Mouse (Mus musculus): ENCODE measurements around the gene Cacna2d3. TPM values are rescaled to one million over a fixed set of nuclear protein-coding genes. Genes with fewer than 3 reads are reported as not detected.
A peak's percentile ranks its signal among the peaks of the same experiment; 100 is the strongest.

Cacna2d3 gene
- polyA plus RNA-seq, 1 experiment from 2014 or later, result 0.06 TPM

DNA sequence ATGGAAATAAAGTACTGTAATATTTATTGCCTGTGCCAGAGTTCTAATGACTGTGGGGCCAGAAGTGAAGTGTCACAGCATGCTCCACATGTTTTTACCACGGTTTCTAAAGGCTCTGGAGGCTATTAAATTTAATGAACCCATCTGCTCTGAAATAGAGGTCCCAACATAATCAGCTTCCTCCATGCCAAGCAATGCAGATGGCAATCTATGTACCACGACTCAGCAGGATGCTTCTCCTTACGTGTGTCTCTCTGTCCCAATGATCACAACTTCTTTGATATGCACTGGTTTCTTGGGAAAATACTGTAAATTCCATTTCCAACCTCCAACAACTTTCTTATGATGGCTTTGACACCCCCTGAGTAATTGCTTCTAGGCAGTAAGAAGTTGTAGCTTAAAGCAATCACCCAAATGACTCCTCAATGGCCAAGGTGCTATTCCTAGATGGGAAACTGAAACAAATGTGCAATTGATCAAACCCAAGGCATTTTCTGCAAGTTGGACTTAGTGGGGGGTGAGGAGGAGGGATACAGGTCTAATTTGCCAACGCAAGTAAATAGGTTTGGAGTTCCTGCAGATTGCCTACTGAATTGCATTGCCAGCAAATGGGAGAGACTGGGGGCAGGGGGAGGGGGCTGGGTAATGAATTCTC is 557.5 kb downstream of the Cacna2d3 start:
- ChIA-PET CTCF (no interaction called here), POLR2A (no interaction called here)
- TF ChIP-seq CTCF (IDR thresholded peaks at IDR 0.05), result no peak
- DNase-seq (ENCODE audit: low read depth, low spot score) (no peak), ATAC-seq (no peak)
- in situ Hi-C loops (cut with MboI; ENCODE audit: low pct_unique_long_range_greater_than_20kb), result no loop called here
- H3K27me3 ChIP-seq, result peaks cover 2% of the 10 kb centered on the region

DNA sequence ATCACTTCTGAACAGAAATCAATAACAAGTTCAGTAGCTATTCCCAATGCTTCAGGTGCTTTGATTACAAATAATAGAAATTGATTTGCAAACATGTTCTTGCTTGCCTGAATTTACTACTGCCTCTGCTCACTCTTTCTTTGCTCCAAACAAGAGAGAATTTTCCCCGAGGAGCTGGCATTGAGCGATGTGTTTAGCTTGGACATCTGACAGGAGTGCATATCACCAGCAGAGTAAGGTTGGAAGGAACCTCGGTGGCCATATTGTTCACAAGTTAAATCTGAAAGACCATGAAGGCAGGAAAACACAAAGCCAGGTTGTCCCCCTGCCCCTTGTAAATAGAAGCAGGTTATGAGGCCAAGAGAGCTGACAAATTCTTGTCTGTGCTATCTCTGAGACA is 561.9 kb downstream of the Cacna2d3 start:
- ChIA-PET CTCF (interaction anchor here (1.0 kb wide), 1 partner anchor 12 kb away, joined by 4 read pairs; no protein-coding TSS in a partner anchor), POLR2A (no interaction called here)
- H3K27me3 ChIP-seq, result peaks cover 3% of the 10 kb centered on the region
- ATAC-seq (no peak), DNase-seq (ENCODE audit: low read depth, low spot score) (no peak)
- no peak for TF ChIP-seq CTCF (IDR thresholded peaks at IDR 0.05)
- in situ Hi-C loops (cut with MboI; ENCODE audit: low pct_unique_long_range_greater_than_20kb), result no loop called here

DNA sequence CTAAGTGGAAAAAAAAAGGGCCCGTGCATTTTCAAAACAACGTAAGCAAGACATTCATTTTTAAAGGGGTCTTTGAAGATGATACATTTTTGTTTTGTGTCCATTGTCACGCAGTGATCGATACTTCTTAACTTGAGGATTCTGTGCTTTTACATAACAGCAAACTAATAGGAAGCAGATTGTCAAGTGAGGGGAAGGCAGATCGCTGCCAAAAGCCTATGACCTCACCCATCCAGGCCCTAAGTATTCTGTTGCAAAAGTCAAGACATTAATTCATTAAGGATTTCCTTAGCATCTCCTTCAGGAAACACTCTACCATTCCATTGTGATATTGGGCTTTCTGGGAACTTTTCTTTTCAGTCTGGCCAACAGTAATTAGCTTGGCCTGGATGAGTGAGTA is 564.6 kb downstream of the Cacna2d3 start:
- ATAC-seq (no peak), DNase-seq (ENCODE audit: low read depth, low spot score) (no peak)
- H3K27me3 ChIP-seq, result peaks cover 7% of the 10 kb centered on the region
- ChIA-PET CTCF (no interaction called here), POLR2A (no interaction called here)
- TF ChIP-seq CTCF (IDR thresholded peaks at IDR 0.05), result no peak
- in situ Hi-C loops (cut with MboI; ENCODE audit: low pct_unique_long_range_greater_than_20kb), result no loop called here

- TF ChIP-seq CTCF (IDR thresholded peaks at IDR 0.05), result no peak
- CTCF ChIA-PET, result no interaction called here
- ATAC-seq, result no peak
- no peaks in the 10 kb centered on the region for H3K27me3 ChIP-seq
- POLR2A ChIA-PET, result no interaction called here
- in situ Hi-C loops (cut with MboI; ENCODE audit: low pct_unique_long_range_greater_than_20kb), result no loop called here
- no peak for DNase-seq (ENCODE audit: low read depth, low spot score)
Measured at GRCm38 (mm10) chr14:29144184-29144583, 577.5 kb downstream of the Cacna2d3 start.

DNA sequence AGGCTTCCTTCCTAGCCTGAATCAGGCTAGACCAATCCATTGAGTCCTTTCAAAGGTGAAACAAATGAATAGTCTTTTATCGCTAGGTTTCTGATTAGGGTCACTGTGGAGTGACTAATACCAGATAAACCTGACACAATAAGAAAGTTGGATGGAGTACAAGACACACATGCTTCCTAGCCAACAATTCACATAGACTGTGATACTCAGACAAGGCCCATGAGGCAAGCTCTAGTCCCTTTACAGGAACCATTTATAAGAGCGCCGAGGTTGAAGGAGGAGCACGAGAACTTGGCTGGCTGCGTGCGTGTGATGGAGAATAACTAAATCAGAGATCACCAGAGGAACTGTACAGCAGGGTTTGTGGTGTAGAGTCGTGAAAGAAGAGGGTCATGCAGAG is 584.0 kb downstream of the Cacna2d3 start:
- no peak for TF ChIP-seq CTCF (IDR thresholded peaks at IDR 0.05)
- no peak for DNase-seq (ENCODE audit: low read depth, low spot score)
- no peak for ATAC-seq
- in situ Hi-C loops (cut with MboI; ENCODE audit: low pct_unique_long_range_greater_than_20kb), result no loop called here
- CTCF ChIA-PET, result no interaction called here
- H3K27me3 ChIP-seq, result no peaks in the 10 kb centered on the region
- POLR2A ChIA-PET, result no interaction called here

DNA sequence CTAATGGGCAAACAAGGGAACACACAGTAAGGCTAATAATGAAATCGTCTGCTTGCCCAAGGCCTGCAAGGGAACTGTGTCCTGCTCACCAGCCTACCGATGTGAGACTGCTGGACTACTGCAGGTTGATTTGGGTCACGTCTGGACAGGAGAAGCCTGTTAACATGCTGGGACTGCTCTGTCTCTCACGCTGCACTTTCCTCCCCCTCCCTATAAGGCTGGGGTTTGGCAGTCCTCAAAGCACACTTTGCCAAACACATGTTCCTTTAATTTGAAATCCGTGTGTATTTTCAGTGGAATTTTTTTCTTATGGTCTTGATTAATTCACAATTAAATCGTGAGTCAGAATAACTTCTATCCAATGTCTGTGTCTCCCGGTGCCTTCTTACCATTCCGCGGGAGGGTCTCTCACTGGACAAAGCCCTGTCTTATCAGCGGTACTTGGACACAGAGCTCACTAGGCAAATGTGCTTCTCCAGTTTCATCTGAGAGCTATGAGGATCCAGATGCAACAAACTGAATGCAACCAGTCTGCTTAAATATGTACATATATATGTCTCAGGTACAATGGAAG is 584.6 kb downstream of the Cacna2d3 start:
- TF ChIP-seq CTCF (IDR thresholded peaks at IDR 0.05), result no peak
- ChIA-PET POLR2A (no interaction called here), CTCF (no interaction called here)
- DNase-seq (ENCODE audit: low read depth, low spot score), result no peak
- no peak for ATAC-seq
- no peaks in the 10 kb centered on the region for H3K27me3 ChIP-seq
- in situ Hi-C loops (cut with MboI; ENCODE audit: low pct_unique_long_range_greater_than_20kb), result no loop called here

DNA sequence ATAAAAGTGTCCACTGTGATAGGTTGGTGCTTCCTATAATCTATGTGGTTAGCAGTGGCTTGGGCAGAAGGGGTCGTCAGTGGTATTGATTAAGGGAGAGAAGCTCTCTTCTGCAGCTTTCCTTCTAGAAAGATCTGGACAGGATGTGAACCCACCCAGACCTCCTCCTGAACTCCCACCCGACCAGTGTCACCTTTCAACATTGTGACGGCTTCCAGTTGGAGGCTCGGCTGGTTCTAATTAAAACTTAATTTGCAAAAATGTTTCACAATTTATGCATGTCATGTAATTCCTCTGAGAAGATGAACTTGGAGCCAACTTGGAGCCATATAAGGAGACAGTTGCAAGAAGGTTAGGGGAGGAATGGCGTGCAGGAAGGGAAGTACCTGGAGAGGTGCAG is 586.8 kb downstream of the Cacna2d3 start:
- in situ Hi-C loops (cut with MboI; ENCODE audit: low pct_unique_long_range_greater_than_20kb), result no loop called here
- H3K27me3 ChIP-seq, result no peaks in the 10 kb centered on the region
- POLR2A ChIA-PET, result no interaction called here
- DNase-seq (ENCODE audit: low read depth, low spot score), result no peak
- ATAC-seq, result no peak
- no peak for TF ChIP-seq CTCF (IDR thresholded peaks at IDR 0.05)
- CTCF ChIA-PET, result no interaction called here

DNA sequence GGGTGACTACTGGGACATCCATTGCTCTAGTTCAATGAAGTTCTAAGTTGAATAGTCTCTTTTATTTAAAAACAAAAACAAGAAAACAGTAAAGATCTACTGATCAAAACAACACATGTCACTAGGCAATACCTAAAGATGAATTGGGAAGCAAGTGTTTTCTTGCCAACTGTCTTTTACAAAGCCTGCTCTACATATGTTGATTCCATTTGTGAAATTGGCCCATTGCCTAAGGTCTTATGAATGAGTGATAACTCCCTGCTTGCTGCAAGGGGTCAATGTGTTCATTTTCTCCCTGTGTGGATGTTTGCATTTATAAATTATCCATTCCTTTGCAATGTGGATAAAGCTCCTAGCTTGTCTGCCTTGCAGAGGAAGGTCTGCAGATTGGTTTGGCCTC is 591.2 kb downstream of the Cacna2d3 start:
- in situ Hi-C loops (cut with MboI; ENCODE audit: low pct_unique_long_range_greater_than_20kb), result no loop called here
- ChIA-PET POLR2A (no interaction called here), CTCF (no interaction called here)
- no peak for TF ChIP-seq CTCF (IDR thresholded peaks at IDR 0.05)
- DNase-seq (ENCODE audit: low read depth, low spot score), result no peak
- H3K27me3 ChIP-seq, result peaks cover 14% of the 10 kb centered on the region
- ATAC-seq, result no peak

- CTCF ChIA-PET, result no interaction called here
- ATAC-seq, result no peak
- TF ChIP-seq CTCF (IDR thresholded peaks at IDR 0.05), result peak; percentile 62
- in situ Hi-C loops (cut with MboI; ENCODE audit: low pct_unique_long_range_greater_than_20kb), result loop anchor here (10.0 to 25.0 kb wide), 2 partner anchors 321 to 813 kb away; no protein-coding TSS in a partner anchor
- POLR2A ChIA-PET, result no interaction called here
- peaks cover 19% of the 10 kb centered on the region for H3K27me3 ChIP-seq
- DNase-seq (ENCODE audit: low read depth, low spot score), result no peak
Measured at GRCm38 (mm10) chr14:29123886-29124285, 597.8 kb downstream of the Cacna2d3 start.

- DNase-seq (ENCODE audit: low read depth, low spot score) (no peak), ATAC-seq (no peak)
- in situ Hi-C loops (cut with MboI; ENCODE audit: low pct_unique_long_range_greater_than_20kb), result loop anchor here (10.0 to 25.0 kb wide), 2 partner anchors 322 to 815 kb away; no protein-coding TSS in a partner anchor
- CTCF ChIA-PET, result interaction anchor here (1.2 kb wide), 1 partner anchor 18 kb away, joined by 3 read pairs; no protein-coding TSS in a partner anchor
- H3K27me3 ChIP-seq, result peaks cover 12% of the 10 kb centered on the region
- TF ChIP-seq CTCF (IDR thresholded peaks at IDR 0.05), result peak; percentile 15
- POLR2A ChIA-PET, result no interaction called here
Measured at GRCm38 (mm10) chr14:29122749-29123148, 598.9 kb downstream of the Cacna2d3 start.

DNA sequence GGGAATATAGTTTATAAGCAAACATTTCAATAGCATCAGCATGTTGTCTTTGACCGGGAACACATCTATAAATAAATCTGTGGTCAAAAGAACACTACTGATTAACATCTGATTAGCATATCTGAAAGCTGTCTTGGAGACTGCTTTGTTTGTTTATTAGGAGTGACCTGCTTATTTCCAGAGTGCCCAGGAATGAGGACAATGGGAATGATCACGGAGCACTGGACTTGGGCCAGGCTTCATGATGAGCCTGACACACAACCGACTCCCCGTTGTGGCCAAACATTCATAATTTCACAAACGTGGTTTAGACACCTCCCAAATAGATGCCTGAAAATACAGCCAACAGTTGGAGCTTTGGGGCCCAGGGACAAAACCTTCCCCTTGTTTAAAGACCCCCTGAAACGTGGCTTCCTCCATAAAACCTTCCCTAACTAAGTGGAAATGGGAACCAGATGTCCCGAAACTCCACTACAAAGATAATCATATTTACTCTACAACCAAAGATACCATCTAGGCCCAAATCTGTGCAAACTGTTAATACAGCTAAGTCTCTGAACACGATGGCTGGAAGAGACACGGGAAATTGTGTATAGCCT is 607.7 kb downstream of the Cacna2d3 start:
- ATAC-seq (no peak), DNase-seq (ENCODE audit: low read depth, low spot score) (no peak)
- POLR2A ChIA-PET, result no interaction called here
- no peaks in the 10 kb centered on the region for H3K27me3 ChIP-seq
- CTCF ChIA-PET, result no interaction called here
- in situ Hi-C loops (cut with MboI; ENCODE audit: low pct_unique_long_range_greater_than_20kb), result loop anchor here (25.0 kb wide), 1 partner anchor 823 kb away; no protein-coding TSS in a partner anchor
- TF ChIP-seq CTCF (IDR thresholded peaks at IDR 0.05), result no peak
